Mouse (Mus musculus): Measurements from ENCODE around the gene Naxd.
A peak's percentile ranks its signal among the peaks of the same experiment; 100 is the strongest.

Gene Naxd

DNA sequence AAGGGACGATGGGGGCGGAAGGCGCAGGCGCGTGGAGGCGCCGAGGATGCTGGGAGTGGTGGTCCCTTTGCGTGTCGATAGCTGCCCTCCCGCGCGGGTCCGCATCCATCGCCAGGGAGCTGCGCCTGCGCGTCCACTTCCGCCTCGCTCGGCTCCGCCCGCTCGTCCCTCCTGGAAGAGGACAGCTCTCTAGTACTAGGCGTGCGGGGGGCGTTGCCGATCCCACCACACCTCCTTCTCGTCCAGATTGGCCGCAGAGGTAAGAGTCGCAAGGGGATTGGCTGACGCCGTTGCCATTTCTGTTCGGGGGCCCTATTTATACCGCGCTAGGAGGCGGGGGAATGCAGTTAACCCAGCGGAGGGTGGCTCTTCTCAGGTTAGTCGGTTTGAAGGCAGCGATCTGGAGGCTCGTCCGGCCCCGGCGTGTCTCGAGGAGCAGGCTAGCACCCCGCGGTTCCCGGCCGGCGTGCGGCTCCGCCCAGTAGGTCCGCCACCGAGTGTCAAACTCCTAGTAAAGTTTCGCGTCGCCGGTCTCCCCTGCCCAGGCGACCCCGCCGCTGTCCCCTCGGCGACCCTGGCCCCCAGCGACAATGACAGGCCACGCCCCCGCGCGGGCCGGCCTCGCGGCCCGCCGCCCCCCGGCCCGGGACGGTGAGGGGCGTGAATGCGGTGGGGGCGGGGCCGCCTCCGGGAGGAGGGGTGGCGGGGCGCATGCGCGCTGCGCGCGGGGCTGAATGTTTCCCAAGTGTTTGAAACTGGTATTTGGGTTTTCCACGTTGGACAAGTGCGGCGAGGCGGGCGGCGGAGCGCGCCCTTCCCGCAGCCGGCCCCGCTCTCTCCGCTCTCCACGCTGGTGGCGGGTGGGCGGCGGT lies 58.6 kb downstream of the Naxd start:
- peak; percentile 99 to 100 for DNase-seq (ENCODE audit: low spot score in 2 of 2)

DNA sequence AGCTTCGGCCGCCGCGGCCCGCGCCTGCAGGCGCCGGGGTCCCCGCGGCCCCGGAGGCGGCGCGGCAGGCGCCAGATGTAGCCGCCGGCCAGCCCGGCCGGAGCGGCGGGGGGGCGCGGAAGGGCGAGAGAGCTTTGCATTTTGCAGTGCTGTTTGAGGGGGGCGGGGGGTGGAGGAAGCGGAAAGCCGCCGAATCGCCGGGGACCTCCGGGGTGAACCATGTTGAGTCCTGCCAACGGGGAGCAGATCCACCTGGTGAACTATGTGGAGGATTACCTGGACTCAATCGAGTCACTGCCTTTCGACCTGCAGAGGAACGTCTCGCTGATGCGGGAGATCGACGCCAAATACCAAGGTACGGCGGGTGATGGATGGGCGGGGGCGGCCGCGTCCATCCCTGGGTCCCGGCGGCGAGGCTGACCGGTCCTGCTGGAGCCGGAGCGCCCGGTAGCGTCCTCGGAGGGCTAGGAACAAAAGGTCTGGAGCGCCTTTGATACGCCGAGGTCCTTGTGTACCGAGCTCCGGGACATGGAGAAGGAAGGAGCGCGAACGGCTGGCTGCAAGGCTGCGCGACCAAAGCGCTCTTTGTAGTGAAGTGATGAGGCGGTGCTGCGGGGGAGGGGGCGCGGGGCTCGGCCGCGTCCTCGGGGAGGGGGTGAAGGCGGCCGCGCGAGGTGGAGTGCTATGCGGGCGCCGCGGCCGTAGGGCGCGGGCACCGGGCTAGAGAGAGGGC lies 59.6 kb downstream of the Naxd start:
- DNase-seq (ENCODE audit: low spot score in 2 of 2) = peak in 1 of 2 experiments; percentile 29

DNA sequence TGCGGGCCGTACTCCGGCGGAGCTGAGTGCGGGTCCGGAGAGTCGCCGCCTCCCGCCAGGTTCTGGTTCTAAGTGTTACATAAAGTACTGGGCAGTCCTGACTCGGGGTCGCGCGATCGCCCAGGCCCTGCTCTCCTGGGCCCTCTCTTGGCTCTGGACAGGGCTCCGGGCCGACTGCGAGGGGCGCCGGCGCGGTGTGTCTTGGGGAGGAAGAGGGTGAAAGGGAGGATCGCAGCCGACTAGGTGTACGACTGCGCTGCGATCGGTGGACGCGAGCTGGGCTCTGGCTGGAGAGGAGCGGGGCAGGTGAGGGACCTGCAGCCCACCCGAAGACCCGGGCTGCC lies 60.1 kb downstream of the Naxd start:
- no peak for DNase-seq (ENCODE audit: low spot score in 2 of 2)

DNA sequence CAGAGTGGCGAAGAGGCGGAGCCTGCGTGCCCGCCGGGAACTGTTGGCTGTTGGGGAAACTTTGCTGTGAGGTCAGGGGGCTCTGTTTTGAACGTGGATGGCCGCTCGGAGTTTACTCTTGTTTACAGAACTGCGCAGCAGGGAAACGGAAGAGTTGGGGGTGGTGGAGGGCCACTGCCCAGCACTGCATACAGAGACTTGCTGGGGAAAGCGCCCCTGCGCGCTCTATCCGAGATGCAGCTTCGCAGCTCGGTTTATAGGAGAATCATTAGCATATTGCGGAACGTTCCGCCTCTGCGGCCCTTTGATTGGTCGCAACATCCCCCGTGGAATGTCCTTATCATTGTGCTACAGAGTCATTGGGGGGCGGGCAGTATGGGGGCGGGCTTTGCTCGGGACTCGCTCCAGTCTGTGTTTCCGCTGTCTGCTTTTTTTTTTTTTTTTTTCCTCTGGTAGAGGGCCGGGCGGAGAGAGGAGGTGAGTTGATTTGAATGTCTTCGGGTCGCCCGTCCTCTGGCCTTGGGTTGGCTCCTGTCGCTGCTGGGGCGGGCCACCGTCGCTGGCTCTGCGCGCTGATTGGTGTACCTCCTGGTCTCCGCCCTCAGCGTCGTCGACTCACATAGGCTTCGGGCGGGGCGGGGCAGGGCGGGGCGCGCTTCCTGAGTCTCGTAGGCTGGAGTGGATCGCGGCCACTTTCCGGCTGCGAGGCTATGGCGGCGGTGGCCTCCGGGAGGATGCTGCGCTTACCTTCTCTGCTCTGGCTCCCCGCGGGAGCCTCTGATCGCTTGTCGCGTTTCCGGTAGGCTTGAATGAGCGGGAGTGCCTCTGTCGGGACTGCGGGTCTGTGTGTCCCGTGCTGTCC lies 60.7 kb downstream of the Naxd start:
- peak; percentile 96 to 98 for DNase-seq (ENCODE audit: low spot score in 2 of 2)

DNA sequence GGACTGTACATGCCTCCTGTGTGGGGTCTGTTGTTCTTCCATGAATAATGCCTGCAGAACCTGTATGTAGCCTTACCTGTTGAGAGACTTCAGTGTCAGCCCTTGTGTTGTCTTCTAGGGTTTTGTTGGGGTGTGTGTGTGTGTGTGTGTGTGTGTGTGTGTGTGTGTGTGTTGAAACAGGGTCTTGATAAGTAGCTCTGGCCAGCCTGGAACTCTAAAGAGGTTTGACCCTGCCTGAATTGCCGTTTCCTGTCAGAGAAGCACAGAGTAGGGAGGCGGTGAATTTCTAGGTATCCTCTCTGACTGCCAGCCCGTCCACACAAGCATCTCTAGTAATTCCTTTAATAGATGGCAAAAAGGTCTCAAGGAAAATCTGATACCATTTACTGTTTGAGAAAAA lies 62.2 kb downstream of the Naxd start:
- no peak for DNase-seq (ENCODE audit: low spot score in 2 of 2)

DNA sequence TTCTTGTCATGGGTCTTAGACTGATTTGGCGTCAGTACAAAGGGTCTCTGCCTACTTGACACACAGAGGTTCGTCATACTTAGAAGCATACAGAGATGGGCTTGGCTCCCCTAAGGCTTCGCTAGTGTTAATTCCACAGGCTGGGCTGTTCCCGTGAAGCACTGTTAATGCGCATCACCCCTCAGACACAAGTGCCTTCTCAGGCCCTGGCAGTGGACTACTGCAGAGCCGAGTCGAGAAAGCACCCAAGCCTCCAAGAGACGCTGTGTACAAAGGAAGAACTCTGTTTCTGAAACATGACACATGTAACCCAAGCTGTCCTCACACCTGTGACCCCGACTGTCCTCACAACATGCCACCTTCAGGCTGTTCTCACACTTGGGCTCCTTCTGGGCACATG lies 62.9 kb downstream of the Naxd start:
- DNase-seq (ENCODE audit: low spot score in 2 of 2) = no peak

DNA sequence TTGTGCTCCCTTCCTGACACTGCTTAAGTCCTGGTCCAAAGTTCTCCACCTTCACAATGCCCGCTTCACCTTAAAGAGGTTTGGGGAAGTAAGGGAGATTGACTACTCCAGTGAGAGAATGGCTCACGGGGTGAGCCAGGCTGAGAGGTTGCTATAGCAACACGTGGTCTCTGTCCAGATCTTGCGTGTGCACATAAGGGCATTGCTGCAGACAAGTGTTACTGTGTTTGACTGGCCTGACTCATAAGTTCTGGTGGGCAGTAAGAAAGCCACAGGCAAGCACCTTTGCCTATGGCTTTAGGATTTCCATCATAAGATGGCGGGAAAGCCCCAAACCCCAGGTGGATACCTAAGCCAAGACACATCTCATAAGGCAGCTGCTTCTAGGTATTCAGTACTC lies 66.9 kb downstream of the Naxd start:
- DNase-seq (ENCODE audit: low spot score in 2 of 2) = no peak
